Comparison of ENCODE assay signal across 17 mouse cellular contexts in the genomic region with DNA sequence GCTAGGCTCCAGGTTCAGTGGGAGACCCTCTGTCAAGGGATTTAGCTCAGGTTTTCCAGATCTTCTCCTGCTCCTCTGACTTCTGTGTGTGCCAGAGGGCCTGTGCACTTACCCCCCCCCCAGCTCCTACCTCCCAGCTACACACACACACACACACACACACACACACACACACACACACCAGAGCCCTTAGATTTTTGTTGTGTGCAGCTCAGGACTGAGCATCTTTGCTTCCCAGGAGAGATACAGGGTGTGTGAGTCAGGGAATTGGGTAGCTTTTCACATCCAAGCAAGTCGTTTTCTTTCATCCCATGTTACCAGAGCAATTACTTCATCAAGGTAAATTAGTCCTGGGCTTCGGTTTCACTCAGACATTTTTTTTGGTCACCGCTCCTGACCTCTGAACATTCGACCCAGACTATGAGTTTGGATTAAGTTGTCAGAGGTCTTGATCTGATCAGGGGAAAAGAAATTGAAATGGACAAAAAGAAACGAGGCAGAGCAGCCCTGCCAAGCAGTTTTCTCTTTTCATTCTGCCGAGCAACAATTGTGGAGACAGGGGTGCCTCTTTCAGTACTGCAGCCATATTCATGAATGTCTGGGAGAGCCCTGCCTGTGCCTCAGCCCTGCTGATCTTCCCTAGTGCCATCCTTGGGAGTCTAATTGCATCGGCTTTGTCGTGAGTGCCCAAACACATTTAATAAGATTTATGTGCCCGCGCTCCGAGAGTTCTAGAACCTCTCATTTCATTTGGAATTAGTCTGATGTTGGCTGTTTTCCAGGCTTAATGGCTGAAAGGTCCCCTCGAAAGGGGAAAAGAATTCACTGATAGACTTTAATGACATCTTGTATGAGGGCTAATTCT.
DNase-seq lines count a peak whose midpoint lies in the region; ATAC-seq and TF ChIP-seq lines count a peak whose summit lies in the region.
"Had no signal": no experiment of that assay in that cellular context is flagged by ENCODE, and none has a peak within 500 bp of the region (broad histone marks: within the 10 kb centered on the region; RNA-seq: fewer than 3 reads in every experiment).

No protein-coding gene starts in this region.

- intact Hi-C loops in left cerebral cortex, postnatal 36 days (cut with DNase I), result no loop called here

- H3K27me3 ChIP-seq in intestine, embryonic 14.5 days (replicated peaks; ENCODE audit: control insufficient read depth, insufficient read depth, low read length), result no peaks in the 10 kb centered on the region
- H3K27me3 ChIP-seq in intestine, postnatal 0 days (replicated peaks; ENCODE audit: control insufficient read depth, insufficient read depth, low read length), result no peaks in the 10 kb centered on the region
- peaks cover 14% of the 10 kb centered on the region; the same call in 1 of the 2 replicates for H3K27me3 ChIP-seq in embryonic facial prominence, embryonic 10.5 days (replicated peaks; ENCODE audit: low read depth, poor library complexity, severe bottlenecking)
- H3K27me3 ChIP-seq in forebrain, embryonic 16.5 days (replicated peaks; ENCODE audit: control insufficient read depth, insufficient read depth, low read length), result no peaks in the 10 kb centered on the region
- no peaks in the 10 kb centered on the region for H3K27me3 ChIP-seq in neural tube, embryonic 13.5 days

- H3K9ac ChIP-seq in intestine, embryonic 14.5 days (ENCODE audit: low read length), result no peak overlapping the region
- H3K9ac ChIP-seq in intestine, postnatal 0 days (ENCODE audit: low read depth, low read length), result no peak overlapping the region
- H3K9ac ChIP-seq in forebrain, embryonic 16.5 days (replicated peaks; ENCODE audit: low read depth, low read length), result no peak overlapping the region
- H3K9ac ChIP-seq in neural tube, embryonic 13.5 days, result no peak overlapping the region
- H3K9ac ChIP-seq: liver, postnatal 0 days had no signal

- TF ChIP-seq CTCF in intestine, postnatal 0 days (IDR thresholded peaks at IDR 0.05; ENCODE audit: low read depth), result no peak

- ATAC-seq in intestine, embryonic 14.5 days (replicated peaks; ENCODE audit: low FRiP score, low TSS enrichment, low read depth), result no peak
- no peak for ATAC-seq in intestine, postnatal 0 days
- peak; percentile 38; the same call in 1 of the 2 replicates for ATAC-seq in forebrain, embryonic 16.5 days
- ATAC-seq in neural tube, embryonic 13.5 days (ENCODE audit: low read depth), result peak; percentile 85
- ATAC-seq in megakaryocyte-erythroid progenitor cell, adult 5-6 weeks (replicated peaks; ENCODE audit: low FRiP score, low TSS enrichment, poor library complexity, severe bottlenecking), result no peak
- ATAC-seq: liver, postnatal 0 days had no signal

- H3K4me1 ChIP-seq in intestine, embryonic 14.5 days (replicated peaks; ENCODE audit: control insufficient read depth, insufficient read depth, low read length), result no peaks in the 10 kb centered on the region
- no peaks in the 10 kb centered on the region for H3K4me1 ChIP-seq in intestine, postnatal 0 days (replicated peaks; ENCODE audit: control insufficient read depth, insufficient read depth, low read length)
- peaks cover 35% of the 10 kb centered on the region for H3K4me1 ChIP-seq in embryonic facial prominence, embryonic 10.5 days
- H3K4me1 ChIP-seq in forebrain, embryonic 16.5 days (replicated peaks; ENCODE audit: control insufficient read depth, insufficient read depth, low read length), result peaks cover 17% of the 10 kb centered on the region
- H3K4me1 ChIP-seq in neural tube, embryonic 13.5 days (replicated peaks), result peaks cover 26% of the 10 kb centered on the region

- WGBS in intestine, embryonic 14.5 days, result 21% methylated on average over 12 of the region's 12 CpGs
- WGBS in intestine, postnatal 0 days, result 36% methylated on average over 12 of the region's 12 CpGs
- WGBS in embryonic facial prominence, embryonic 10.5 days, result 36% methylated on average over 12 of the region's 12 CpGs
- 10% methylated on average over 12 of the region's 12 CpGs for WGBS in forebrain, embryonic 16.5 days
- 21% methylated on average over 12 of the region's 12 CpGs for WGBS in neural tube, embryonic 13.5 days

- H3K4me2 ChIP-seq in intestine, embryonic 14.5 days (ENCODE audit: low read length), result no peak overlapping the region
- H3K4me2 ChIP-seq in intestine, postnatal 0 days (replicated peaks; ENCODE audit: low read depth), result no peak overlapping the region
- no peak overlapping the region for H3K4me2 ChIP-seq in forebrain, embryonic 16.5 days (ENCODE audit: low read length)
- no peak overlapping the region for H3K4me2 ChIP-seq in neural tube, embryonic 13.5 days

- no peak for DNase-seq in intestine, embryonic 14.5 days (ENCODE audit: low spot score)
- DNase-seq in embryonic facial prominence, embryonic 10.5 days (ENCODE audit: low spot score), result peak; percentile 47
- DNase-seq in left cerebral cortex, postnatal 36 days (ENCODE audit: low spot score in 2 of 2), result no peak
- DNase-seq in adrenal gland, postnatal 10 days, result no peak
- DNase-seq: adrenal gland, postnatal 36 days; kidney, adult 18-20 months; liver, postnatal 0 days had no signal

- 0 out of 2 replicates have a peak overlapping the region, but pooled peaks have one; percentile 27 for H3K27ac ChIP-seq in intestine, embryonic 14.5 days (ENCODE audit: low read depth)
- no peak overlapping the region for H3K27ac ChIP-seq in intestine, postnatal 0 days (ENCODE audit: low read depth, low read length)
- H3K27ac ChIP-seq in embryonic facial prominence, embryonic 10.5 days (replicated peaks), result peak overlapping the region; percentile 78
- no peak overlapping the region for H3K27ac ChIP-seq in forebrain, embryonic 16.5 days (ENCODE audit: low read length)
- H3K27ac ChIP-seq in neural tube, embryonic 13.5 days (replicated peaks), result peak overlapping the region; percentile 67
- H3K27ac ChIP-seq: heart, embryonic 10.5 days; left cerebral cortex, adult 2 months; macrophage; stomach, postnatal 0 days had no signal

- H3K4me3 ChIP-seq in intestine, embryonic 14.5 days (ENCODE audit: low read depth, low read length), result no peak overlapping the region
- H3K4me3 ChIP-seq in intestine, postnatal 0 days (ENCODE audit: low read depth, low read length), result no peak overlapping the region
- no peak overlapping the region for H3K4me3 ChIP-seq in embryonic facial prominence, embryonic 10.5 days
- H3K4me3 ChIP-seq in forebrain, embryonic 16.5 days (replicated peaks; ENCODE audit: low read length), result no peak overlapping the region
- H3K4me3 ChIP-seq in neural tube, embryonic 13.5 days, result no peak overlapping the region
- H3K4me3 ChIP-seq: erythroblast, embryonic 14.5 days; heart, embryonic 10.5 days; left cerebral cortex, adult 2 months had no signal

- H3K36me3 ChIP-seq in intestine, embryonic 14.5 days (ENCODE audit: control insufficient read depth, insufficient read depth, low read length), result no peaks in the 10 kb centered on the region
- H3K36me3 ChIP-seq in intestine, postnatal 0 days (ENCODE audit: control insufficient read depth, insufficient read depth), result no peaks in the 10 kb centered on the region
- H3K36me3 ChIP-seq in embryonic facial prominence, embryonic 10.5 days (replicated peaks), result no peaks in the 10 kb centered on the region
- no peaks in the 10 kb centered on the region for H3K36me3 ChIP-seq in forebrain, embryonic 16.5 days (ENCODE audit: control insufficient read depth, insufficient read depth)
- no peaks in the 10 kb centered on the region for H3K36me3 ChIP-seq in neural tube, embryonic 13.5 days
- H3K36me3 ChIP-seq: G1E; heart, embryonic 10.5 days had no signal

- H3K9me3 ChIP-seq in intestine, embryonic 14.5 days (ENCODE audit: control insufficient read depth, low read length), result no peaks in the 10 kb centered on the region
- no peaks in the 10 kb centered on the region for H3K9me3 ChIP-seq in intestine, postnatal 0 days (ENCODE audit: control insufficient read depth)
- 0 out of 2 replicates have a peak, but pooled peaks cover 2% of the 10 kb centered on the region for H3K9me3 ChIP-seq in embryonic facial prominence, embryonic 10.5 days
- H3K9me3 ChIP-seq in forebrain, embryonic 16.5 days (ENCODE audit: control insufficient read depth, low read length), result no peaks in the 10 kb centered on the region
- no peaks in the 10 kb centered on the region for H3K9me3 ChIP-seq in neural tube, embryonic 13.5 days
- H3K9me3 ChIP-seq: heart, embryonic 10.5 days had no signal

Comparison
In these comparisons a context has a peak if more than half of its experiments do, and no peak if none do; other contexts are left out.
1. H3K27ac ChIP-seq: peak in intestine, embryonic 14.5 days (single experiment), embryonic facial prominence, embryonic 10.5 days (single experiment) and neural tube, embryonic 13.5 days (single experiment); none in intestine, postnatal 0 days (single experiment) and forebrain, embryonic 16.5 days (single experiment).
2. ATAC-seq: peak in forebrain, embryonic 16.5 days (single experiment) and neural tube, embryonic 13.5 days (single experiment); none in intestine, embryonic 14.5 days (single experiment), intestine, postnatal 0 days (single experiment) and megakaryocyte-erythroid progenitor cell, adult 5-6 weeks (single experiment).